Mouse (Mus musculus): ENCODE measurements around the gene Ccdc88c. TPM values are rescaled to one million over a fixed set of nuclear protein-coding genes. Genes with fewer than 3 reads are reported as not detected.

Gene Ccdc88c
- 62.4 and 74.6 TPM in 2 replicates for total RNA-seq (2017)

DNA sequence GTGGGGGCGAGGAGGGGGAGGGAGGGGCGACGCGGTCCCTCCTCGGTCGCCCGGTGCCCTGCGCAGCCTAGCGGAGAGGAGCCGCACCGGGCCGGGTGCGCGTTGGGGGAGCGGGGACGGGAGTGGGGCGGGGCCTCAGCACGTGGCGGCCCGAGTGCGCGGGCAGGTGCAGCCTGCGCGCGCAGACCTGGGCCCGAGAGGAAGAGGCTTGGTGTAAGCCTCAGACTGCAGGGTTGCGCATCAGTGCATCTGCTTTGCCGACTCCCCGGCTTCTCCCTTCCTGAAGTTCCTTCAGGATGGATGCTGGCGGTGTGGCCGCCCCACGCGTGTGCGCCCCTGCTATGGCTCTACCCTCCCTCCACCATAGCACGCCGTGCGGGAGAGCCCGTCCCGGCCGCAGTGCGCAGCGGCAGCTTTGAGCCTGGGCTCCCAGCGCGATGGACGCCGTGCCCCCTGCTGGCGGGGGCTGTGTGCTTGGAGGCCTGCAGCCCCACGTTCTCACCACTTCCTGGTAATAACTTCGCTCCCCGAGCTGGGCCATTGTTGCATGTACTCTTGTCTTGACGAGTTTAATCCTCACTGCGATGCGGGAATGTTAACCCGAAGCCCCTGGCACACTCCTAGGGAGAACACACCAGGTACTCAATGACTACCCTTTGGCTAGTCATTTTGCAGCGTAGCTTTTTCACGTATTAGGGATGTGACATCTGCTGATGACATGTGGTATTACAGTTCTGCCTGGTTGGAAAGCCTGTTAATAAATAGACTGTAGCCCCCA, at the start of gene Ccdc88c:
Ccdc88c (minus strand) TSS at position 103 of the 778 bp plus-strand sequence.
- ATAC-seq (replicated peaks; ENCODE audit: low read depth, poor library complexity, severe bottlenecking) = peak; percentile 78

DNA sequence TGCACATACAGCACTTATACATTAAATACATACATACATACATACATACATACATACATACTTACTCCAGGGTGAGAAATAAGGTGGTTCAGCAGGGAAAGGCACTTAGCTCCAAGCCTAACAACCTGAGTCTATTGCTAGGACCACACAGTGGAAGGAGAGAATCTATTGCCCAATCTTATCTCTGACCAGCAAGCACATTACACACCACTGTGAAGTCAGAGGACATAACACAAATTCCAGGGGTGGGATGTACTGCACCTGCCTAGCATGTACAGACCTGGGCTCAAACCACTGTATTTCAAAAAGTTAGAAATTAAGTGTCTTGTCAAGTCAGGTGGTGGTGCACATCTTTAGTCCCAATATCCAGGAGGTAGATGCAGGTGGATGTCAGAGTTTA, 49.1 kb upstream of the Ccdc88c start:
- no peak for ATAC-seq (replicated peaks; ENCODE audit: low read depth, poor library complexity, severe bottlenecking)

DNA sequence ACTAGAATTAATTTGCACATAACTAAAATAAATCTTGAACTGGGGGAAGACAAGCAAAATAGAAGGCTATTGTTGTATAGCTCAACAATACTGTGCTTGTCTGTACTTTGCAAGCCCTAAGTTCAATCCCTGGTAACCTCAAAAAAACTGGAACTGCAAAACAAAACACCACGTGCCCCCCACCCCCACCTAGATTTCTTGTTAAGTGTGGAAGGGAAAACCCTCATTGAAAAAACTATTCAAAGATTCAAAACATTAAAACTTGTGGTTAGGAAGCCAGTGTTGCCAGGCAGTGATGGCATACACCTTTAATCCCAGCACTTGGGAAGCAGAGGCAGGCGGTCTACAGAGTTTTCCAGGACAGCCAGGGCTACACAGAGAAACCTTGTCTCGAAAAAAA, 46.6 kb upstream of the Ccdc88c start:
- ATAC-seq (replicated peaks; ENCODE audit: low read depth, poor library complexity, severe bottlenecking) = no peak

DNA sequence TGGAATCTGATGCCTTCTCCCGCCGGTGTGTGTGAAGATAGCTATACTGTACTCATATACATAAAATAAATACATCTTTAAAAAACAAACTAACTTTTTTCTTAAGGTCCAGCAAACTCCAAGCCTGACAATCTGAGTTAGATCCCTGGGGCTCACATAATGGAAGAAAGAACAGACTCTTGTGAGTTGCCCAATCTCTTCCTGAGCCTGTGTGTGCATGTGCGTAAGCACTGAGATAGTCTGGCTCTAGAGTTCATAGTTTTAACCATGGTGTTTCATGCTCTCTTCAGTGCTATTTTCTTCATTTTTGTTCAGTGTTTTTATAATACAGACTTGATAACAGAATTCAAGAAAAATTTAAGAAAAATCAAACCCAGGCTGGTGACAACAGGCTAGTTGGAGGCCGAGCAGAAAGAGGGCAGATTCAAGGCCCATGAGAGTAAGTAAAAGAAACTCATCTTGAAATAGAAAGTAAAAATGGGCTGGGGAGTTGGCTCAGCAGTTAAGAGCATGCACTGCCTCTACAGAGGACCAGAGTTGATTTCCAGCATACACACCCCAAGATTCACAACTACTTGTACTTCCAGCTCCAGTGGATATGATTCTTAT, 46.1 kb upstream of the Ccdc88c start:
- no peak for ATAC-seq (replicated peaks; ENCODE audit: low read depth, poor library complexity, severe bottlenecking)

DNA sequence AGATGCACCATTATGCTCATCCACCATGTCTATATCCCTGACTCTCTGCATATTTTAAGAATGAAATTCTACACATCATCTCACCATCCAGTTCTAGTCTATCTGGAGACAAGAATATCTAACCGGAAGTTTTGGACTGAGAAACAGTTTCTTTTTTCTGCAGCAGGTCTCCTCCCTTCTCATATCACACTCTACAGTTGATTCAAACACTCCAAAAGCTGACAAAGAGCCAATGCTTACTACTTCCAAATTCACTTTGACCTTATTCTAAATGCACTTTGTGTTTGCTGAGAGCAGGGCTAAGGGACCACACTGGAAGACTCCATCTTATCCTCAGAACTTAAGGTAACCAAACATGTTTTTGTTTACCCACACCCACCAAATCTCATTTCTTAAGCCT, 41.0 kb upstream of the Ccdc88c start:
- ATAC-seq (replicated peaks; ENCODE audit: low read depth, poor library complexity, severe bottlenecking) = no peak

DNA sequence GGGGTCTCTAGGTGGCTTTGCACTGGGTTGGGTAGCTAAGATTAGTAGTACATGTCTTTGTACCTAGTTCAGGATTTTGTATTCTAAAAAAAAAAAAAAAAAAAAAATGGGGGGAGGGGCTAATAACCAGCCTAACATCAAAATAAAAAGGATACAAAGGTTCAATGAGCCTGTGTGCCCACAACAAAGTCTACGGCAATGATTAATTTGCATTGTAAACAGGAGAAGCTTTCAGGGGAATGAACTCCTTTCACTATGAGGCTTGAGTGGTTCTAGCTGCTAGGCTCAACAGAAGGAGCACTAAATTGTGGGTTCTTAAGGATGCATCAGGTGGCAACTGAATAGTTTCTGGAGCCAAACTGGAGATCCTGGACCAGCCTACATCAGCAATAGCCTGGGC, 37.5 kb upstream of the Ccdc88c start:
- ATAC-seq (replicated peaks; ENCODE audit: low read depth, poor library complexity, severe bottlenecking) = no peak

GRCm38 (mm10) chr12:101039956-101040355, 11.1 kb upstream of the Ccdc88c start:
- no peak for ATAC-seq (replicated peaks; ENCODE audit: low read depth, poor library complexity, severe bottlenecking)

- ATAC-seq (replicated peaks; ENCODE audit: low read depth, poor library complexity, severe bottlenecking) = no peak
Observed at GRCm38 (mm10) chr12:101028247-101028953, 456 bp downstream of the Ccdc88c start.

DNA sequence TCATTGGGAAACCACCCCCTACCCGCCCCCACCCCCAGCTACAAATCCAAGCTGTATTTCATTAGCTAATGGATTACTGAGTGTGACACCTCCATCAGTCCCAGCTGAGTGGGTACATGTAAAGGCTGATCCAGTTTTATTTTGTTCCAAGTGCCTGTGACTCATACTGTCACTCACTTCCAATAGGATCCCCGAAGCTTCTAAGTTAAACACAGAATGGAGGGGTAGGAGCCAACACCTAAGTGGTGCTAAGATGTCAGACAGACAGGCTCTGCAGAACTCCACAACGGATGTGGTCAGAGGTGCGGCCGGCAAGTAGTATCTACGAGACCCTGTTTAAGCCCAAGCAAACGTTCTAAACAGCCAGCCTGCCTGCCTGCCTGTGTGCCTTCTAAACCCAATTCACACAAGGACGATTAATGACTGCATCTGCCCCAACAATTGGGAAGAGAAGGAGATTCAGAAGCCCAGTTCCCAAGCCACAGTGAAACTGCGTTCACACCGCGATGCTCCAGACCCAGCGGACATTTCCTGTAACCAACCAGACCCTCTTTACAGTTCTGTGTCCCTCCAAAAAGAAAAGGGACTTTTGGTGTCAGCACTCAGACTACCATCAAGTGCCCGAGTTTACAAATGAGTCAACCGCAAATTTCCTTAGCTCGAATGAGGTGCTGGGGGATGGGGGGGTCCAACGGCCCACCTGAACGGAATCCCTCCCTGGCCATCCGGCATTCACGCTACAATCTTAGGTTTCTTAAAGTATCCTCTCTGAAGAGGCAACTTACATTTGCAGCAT, 1.2 kb downstream of the Ccdc88c start:
- ATAC-seq (replicated peaks; ENCODE audit: low read depth, poor library complexity, severe bottlenecking) = peak; percentile 16; the same call in 1 of the 2 replicates

GRCm38 (mm10) chr12:101026946-101027345, 1.9 kb downstream of the Ccdc88c start:
- no peak for ATAC-seq (replicated peaks; ENCODE audit: low read depth, poor library complexity, severe bottlenecking)

DNA sequence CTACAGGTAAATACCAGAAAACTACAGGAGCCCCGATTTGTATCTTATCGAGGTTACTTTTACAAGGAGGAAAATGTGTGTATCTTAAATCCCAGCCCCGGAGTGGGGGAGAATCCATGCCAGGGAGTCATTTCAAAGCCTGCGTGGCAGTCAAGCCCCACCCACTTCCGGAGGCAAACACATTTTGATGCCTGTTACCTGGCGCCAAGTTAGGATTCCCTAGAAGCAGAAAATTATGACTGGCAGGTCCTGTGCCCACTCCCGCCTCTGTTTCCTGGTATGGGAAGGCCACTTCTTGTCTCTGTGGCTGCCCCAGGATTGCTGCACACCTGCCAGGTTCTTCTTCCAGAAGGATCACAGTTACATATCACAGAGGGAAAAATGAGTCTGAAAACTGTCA, 2.3 kb downstream of the Ccdc88c start:
- no peak for ATAC-seq (replicated peaks; ENCODE audit: low read depth, poor library complexity, severe bottlenecking)

DNA sequence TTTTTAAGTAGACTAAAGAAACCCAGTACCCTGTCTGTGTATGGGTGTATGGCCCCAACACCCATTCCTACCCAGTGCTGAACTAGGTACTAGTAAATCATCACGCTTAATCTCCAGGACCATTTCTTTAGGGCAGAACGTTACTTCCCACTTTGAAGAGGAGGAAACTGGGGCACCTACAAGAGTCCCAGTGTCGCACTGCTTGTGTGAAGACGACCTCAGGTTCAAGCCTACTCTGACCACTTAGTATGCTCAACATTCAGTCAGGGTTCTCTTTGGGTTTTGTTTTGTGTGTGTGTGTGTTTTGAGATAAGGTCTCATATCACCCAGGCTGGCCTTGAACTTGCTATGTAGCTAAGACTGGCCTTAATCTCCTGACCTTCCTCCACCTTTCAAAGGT, 2.8 kb downstream of the Ccdc88c start:
- no peak for ATAC-seq (replicated peaks; ENCODE audit: low read depth, poor library complexity, severe bottlenecking)

- peak; percentile 24; the same call in 1 of the 2 replicates for ATAC-seq (replicated peaks; ENCODE audit: low read depth, poor library complexity, severe bottlenecking)
Observed at GRCm38 (mm10) chr12:101025379-101025778, 3.5 kb downstream of the Ccdc88c start.

GRCm38 (mm10) chr12:101024824-101025223, 4.0 kb downstream of the Ccdc88c start:
- no peak for ATAC-seq (replicated peaks; ENCODE audit: low read depth, poor library complexity, severe bottlenecking)

- no peak for ATAC-seq (replicated peaks; ENCODE audit: low read depth, poor library complexity, severe bottlenecking)
Observed at GRCm38 (mm10) chr12:101023143-101023542, 5.7 kb downstream of the Ccdc88c start.

GRCm38 (mm10) chr12:101022353-101022752, 6.5 kb downstream of the Ccdc88c start:
- no peak for ATAC-seq (replicated peaks; ENCODE audit: low read depth, poor library complexity, severe bottlenecking)

DNA sequence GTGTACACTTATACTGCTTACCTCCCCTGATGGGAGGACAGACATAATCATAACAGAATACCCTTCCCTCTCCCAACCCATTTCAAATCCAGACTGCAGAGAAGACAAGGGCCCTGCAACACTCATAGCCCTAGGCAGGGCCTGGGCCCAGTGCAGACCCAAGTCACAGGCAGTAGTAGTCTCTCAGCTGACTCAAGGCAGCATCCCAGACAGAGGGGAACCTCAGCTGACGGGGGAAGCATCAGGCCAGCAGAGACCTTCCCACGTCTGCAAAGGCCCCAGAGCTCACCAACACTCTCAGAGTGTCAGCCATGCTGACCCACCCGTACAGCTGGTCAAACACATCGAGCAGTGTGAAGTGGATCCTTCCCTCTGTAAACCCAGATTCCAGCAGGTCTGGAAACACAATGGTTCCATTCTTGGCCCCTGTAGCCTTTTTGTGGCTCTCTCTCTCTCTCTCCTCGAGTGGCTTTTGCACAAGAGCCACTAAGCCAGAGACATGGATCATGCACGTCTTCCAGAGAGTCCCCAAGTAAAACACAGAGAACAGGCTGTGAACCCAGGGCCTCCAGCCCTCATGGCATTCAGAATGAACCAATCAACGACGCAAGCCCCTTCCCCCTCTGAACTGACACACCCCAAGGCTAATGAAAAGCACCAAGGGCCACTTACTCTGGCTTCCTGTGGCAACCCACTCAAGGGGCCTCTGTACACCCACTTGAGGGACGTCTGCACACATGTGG, 7.2 kb downstream of the Ccdc88c start:
- ATAC-seq (replicated peaks; ENCODE audit: low read depth, poor library complexity, severe bottlenecking) = no peak

- ATAC-seq (replicated peaks; ENCODE audit: low read depth, poor library complexity, severe bottlenecking) = no peak
Observed at GRCm38 (mm10) chr12:101020210-101021015, 8.4 kb downstream of the Ccdc88c start.

- no peak for ATAC-seq (replicated peaks; ENCODE audit: low read depth, poor library complexity, severe bottlenecking)
Observed at GRCm38 (mm10) chr12:101019443-101019842, 9.4 kb downstream of the Ccdc88c start.
